Mouse (Mus musculus) bone marrow, adult 2 months (tissue): ENCODE results near the gene Cdc34. TPM values are rescaled to one million over a fixed set of nuclear protein-coding genes. Genes with fewer than 3 reads are reported as not detected.
A peak's percentile ranks its signal among the peaks of the same experiment; 100 is the strongest.

Experiments
- H3K27ac ChIP-seq: fragments of 200-500 bp; 2 replicates; pipeline ENCODE4 v1.5.1; 2012; ENCODE audit warnings: low read depth, mild to moderate bottlenecking, control low read depth, inconsistent platforms, low read length; ENCODE audit not compliant: control insufficient read depth, poor library complexity, insufficient read depth
- H3K4me1 ChIP-seq: fragments of 200-500 bp; 2 replicates; pipeline ENCODE4 v1.6.1; 2011; ENCODE audit warnings: low read length; ENCODE audit not compliant: control insufficient read depth, insufficient read depth
- H3K4me3 ChIP-seq: fragments of 200-500 bp; replicated peaks from 2 replicates; pipeline ENCODE3; 2011; ENCODE audit warnings: mild to moderate bottlenecking, low read depth, low read length, control low read depth; ENCODE audit not compliant: control insufficient read depth
- CTCF ChIP-seq: fragments of 200-500 bp; IDR thresholded peaks from 2 replicates; pipeline ENCODE4 v1.5.1; 2011; ENCODE audit warnings: low read length, control low read depth; ENCODE audit not compliant: control insufficient read depth, insufficient read depth
- POLR2A ChIP-seq: fragments of 200-500 bp; IDR thresholded peaks from 2 replicates; pipeline ENCODE4 v1.6.1; 2011; ENCODE audit warnings: low read depth, mild to moderate bottlenecking, control low read depth, low read length, borderline replicate concordance; ENCODE audit not compliant: control insufficient read depth
- WGBS: fragments of 180-500 bp; shearing (Covaris S2); methylation state at CpG from one replicate; pipeline ENCODE4 v1.1.7; 2018; 5-methylcytosine and 5-hydroxymethylcytosine counted together
- polyA plus RNA-seq: library from polyadenylated mRNA; stranded (reverse); fragments of >200 nt; gene quantifications from 2 replicates; pipeline ENCODE4 v1.2.4, GENCODE M21; 2011; ENCODE audit warnings: low replicate concordance; ENCODE audit not compliant: missing spikeins, insufficient read depth, insufficient read length

Cdc34 gene
- polyA plus RNA-seq, 1 experiment = 98.6 TPM

- 3% methylated on average over 86 of the region's 91 CpGs for WGBS
These were observed 34.4 kb downstream of the Cdc34 start, which contains the start of gene Hcn2 for GRCm38 (mm10) chr10:79716254-79716987. Hcn2 (plus strand) TSS chr10:79716634.

DNA sequence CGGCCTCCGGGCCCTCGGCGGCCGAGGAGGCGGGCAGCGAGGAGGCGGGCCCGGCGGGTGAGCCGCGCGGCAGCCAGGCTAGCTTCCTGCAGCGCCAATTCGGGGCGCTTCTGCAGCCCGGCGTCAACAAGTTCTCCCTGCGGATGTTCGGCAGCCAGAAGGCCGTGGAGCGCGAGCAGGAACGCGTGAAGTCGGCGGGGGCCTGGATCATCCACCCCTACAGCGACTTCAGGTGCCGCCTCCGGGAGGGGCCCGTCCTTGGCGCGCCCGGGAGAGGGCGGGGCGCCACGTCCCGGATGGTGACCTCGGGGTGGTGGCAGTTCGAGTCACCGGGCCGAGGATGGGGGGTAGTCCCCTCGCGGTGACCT, 35.0 kb downstream of the Cdc34 start:
- TF ChIP-seq POLR2A = no peak
- no peak for TF ChIP-seq CTCF
- no peaks in the 10 kb centered on the region for H3K4me1 ChIP-seq
- under 1% methylated on average over 44 of the region's 44 CpGs for WGBS
- H3K27ac ChIP-seq = no peak overlapping the region
- H3K4me3 ChIP-seq = no peak overlapping the region

More at GRCm38 (mm10) chr10:79716254-79716987, 34.4 kb downstream of the Cdc34 start, which contains the start of gene Hcn2:
- Histone ChIP-seq H3K4me1 (no peaks in the 10 kb centered on the region), H3K4me3 (no peak within 1 kb of the TSS), H3K27ac (no peak within 1 kb of the TSS)
- TF ChIP-seq CTCF (no peak), POLR2A (no peak)

- 6% methylated on average over 43 of the region's 43 CpGs for WGBS
- H3K4me1 ChIP-seq = no peaks in the 10 kb centered on the region
- no peak overlapping the region for H3K4me3 ChIP-seq
- TF ChIP-seq CTCF = no peak
- no peak overlapping the region for H3K27ac ChIP-seq
These were observed 35.8 kb downstream of the Cdc34 start for GRCm38 (mm10) chr10:79717640-79718357.

DNA sequence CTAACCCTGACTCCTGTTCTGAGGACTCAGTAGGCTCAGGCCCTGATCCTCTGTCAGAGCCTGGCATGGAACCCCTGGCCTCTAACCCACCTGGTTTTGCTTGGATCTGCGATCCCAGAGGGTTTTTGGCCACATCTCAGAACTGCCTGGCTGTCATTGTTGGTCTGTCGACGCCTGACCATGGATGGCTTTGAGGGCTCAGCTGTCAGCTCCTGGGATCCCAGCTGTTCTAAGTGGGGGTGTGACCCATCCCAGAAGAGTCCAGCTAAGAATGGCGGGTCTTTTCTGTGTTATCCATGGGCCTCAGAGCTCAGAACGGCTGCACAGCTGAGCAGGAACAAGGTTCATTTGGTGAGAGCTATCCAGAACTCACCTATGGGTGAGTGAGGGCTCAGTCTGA, 39.1 kb downstream of the Cdc34 start:
- 66% methylated on average over 5 of the region's 5 CpGs for WGBS
- Histone ChIP-seq H3K27ac (no peak overlapping the region), H3K4me1 (no peaks in the 10 kb centered on the region), H3K4me3 (no peak overlapping the region)
- TF ChIP-seq POLR2A = no peak

DNA sequence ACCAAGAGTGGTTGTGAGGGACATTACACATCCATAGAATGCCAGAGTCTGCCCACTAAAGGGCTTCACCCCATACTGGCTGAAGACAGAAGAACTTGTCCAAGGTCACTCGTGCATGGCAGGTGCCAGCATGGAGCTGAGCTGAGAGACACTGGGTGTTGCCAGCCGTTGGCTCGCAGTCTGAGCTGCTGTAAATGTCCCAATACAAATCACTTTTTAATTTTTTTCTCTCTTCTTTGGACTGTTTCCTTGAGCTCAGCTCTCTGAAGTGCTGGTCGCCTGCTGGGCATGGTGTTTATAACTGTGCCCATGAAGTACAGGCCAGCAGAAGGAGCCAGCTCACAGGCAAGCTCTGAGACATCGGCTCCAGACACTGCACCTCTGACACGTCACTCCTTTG, 41.1 kb downstream of the Cdc34 start:
- TF ChIP-seq POLR2A = no peak
- no peak for TF ChIP-seq CTCF
- Histone ChIP-seq H3K27ac (no peak overlapping the region), H3K4me1 (no peaks in the 10 kb centered on the region), H3K4me3 (no peak overlapping the region)
- WGBS = 64% methylated on average over 6 of the region's 6 CpGs

GRCm38 (mm10) chr10:79723692-79724091, 41.7 kb downstream of the Cdc34 start:
- no peak overlapping the region for H3K4me3 ChIP-seq
- no peak overlapping the region for H3K27ac ChIP-seq
- TF ChIP-seq CTCF = no peak
- TF ChIP-seq POLR2A = no peak
- WGBS = 70% methylated on average over 7 of the region's 7 CpGs
- H3K4me1 ChIP-seq = no peaks in the 10 kb centered on the region

DNA sequence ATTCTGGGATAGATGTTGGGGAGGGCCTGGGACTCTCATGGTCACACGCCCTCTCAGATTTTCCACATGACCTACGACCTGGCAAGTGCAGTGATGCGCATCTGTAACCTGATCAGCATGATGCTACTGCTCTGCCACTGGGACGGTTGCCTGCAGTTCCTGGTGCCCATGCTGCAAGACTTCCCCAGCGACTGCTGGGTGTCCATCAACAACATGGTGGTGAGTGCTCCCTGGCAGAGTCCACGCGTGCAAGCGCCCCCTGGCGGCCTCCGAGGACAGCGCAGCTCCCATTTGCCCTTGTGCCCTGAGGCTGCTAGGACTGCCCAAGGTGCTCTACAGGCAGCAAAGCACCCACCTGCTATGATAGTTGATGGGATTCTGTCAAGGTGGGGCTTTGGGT, 44.1 kb downstream of the Cdc34 start:
- TF ChIP-seq CTCF = peak; percentile 82
- TF ChIP-seq POLR2A = no peak
- Histone ChIP-seq H3K4me3 (no peak overlapping the region), H3K4me1 (no peaks in the 10 kb centered on the region), H3K27ac (no peak overlapping the region)
- WGBS = 35% methylated on average over 11 of the region's 11 CpGs

DNA sequence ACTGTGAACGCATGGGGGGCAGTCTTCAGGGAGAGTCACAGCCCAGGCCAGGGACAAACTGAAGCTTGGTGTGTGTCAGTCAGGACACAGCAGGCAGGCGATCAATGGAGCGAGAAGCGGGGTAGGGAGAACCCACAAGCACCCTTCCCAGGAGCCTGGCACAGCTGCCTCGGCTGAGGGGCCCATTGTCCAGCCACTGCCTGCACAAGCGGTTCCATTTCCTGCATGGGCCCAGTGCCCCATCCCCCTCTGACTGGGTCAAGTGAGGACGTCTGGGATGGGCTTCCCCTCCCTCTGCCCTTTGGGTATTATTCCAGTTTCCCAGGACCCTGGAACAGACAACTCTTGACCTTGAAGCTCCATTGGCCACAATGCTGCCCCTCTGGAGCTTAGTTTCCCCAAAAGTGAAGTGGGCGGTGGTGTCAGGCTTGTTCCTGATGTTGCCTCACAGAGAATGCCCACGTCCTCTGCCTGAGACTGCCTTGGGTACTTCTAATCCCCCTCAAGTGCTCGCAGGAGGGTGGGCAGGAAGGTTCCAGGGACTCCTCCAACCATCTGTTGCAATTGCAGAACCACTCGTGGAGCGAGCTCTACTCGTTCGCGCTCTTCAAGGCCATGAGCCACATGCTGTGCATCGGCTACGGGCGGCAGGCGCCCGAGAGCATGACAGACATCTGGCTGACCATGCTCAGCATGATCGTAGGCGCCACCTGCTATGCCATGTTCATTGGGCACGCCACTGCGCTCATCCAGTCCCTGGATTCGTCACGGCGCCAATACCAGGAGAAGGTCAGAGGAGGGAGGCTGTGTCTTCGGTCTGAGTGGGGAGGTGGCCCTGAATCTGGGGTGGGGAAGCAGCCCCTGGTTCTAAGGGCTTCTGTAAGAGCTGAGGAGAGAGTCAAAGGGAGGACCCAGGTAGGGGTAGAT, 46.6 kb downstream of the Cdc34 start:
- TF ChIP-seq POLR2A (no peak), CTCF (no peak)
- no peak overlapping the region for H3K4me3 ChIP-seq
- no peaks in the 10 kb centered on the region for H3K4me1 ChIP-seq
- 58% methylated on average over 28 of the region's 28 CpGs for WGBS
- H3K27ac ChIP-seq = no peak overlapping the region
